Mouse (Mus musculus): ENCODE measurements around the gene Trhde.
A peak's percentile ranks its signal among the peaks of the same experiment; 100 is the strongest.

Gene Trhde

GRCm38 (mm10) chr10:114736377-114736776 is 65.7 kb downstream of the Trhde start:
- DNase-seq (ENCODE audit: inconsistent ontology term): no peak

- DNase-seq (ENCODE audit: inconsistent ontology term): no peak
These were observed 66.4 kb downstream of the Trhde start for GRCm38 (mm10) chr10:114735678-114736077.

- no peak for DNase-seq (ENCODE audit: inconsistent ontology term)
These were observed 67.0 kb downstream of the Trhde start for GRCm38 (mm10) chr10:114735111-114735510.

GRCm38 (mm10) chr10:114725591-114725990 is 76.5 kb downstream of the Trhde start:
- no peak for DNase-seq (ENCODE audit: inconsistent ontology term)

GRCm38 (mm10) chr10:114701791-114702190 is 100.3 kb downstream of the Trhde start:
- no peak for DNase-seq (ENCODE audit: inconsistent ontology term)

- no peak for DNase-seq (ENCODE audit: inconsistent ontology term)
These were observed 130.2 kb downstream of the Trhde start for GRCm38 (mm10) chr10:114671791-114672415.

GRCm38 (mm10) chr10:114593046-114593445 is 209.1 kb downstream of the Trhde start:
- no peak for DNase-seq (ENCODE audit: inconsistent ontology term)

- DNase-seq (ENCODE audit: inconsistent ontology term): no peak
These were observed 223.2 kb downstream of the Trhde start for GRCm38 (mm10) chr10:114578926-114579325.

- no peak for DNase-seq (ENCODE audit: inconsistent ontology term)
These were observed 234.2 kb downstream of the Trhde start for GRCm38 (mm10) chr10:114567891-114568290.

- DNase-seq (ENCODE audit: inconsistent ontology term): no peak
These were observed 292.9 kb downstream of the Trhde start for GRCm38 (mm10) chr10:114509186-114509585.

- DNase-seq (ENCODE audit: inconsistent ontology term): no peak
These were observed 313.3 kb downstream of the Trhde start for GRCm38 (mm10) chr10:114488806-114489205.

- no peak for DNase-seq (ENCODE audit: inconsistent ontology term)
These were observed 346.5 kb downstream of the Trhde start for GRCm38 (mm10) chr10:114455591-114455990.

- no peak for DNase-seq (ENCODE audit: inconsistent ontology term)
These were observed 354.0 kb downstream of the Trhde start for GRCm38 (mm10) chr10:114448116-114448515.

GRCm38 (mm10) chr10:114418956-114419530 is 383.1 kb downstream of the Trhde start:
- DNase-seq (ENCODE audit: inconsistent ontology term): peak; percentile 81

GRCm38 (mm10) chr10:114415717-114416116 is 386.4 kb downstream of the Trhde start:
- no peak for DNase-seq (ENCODE audit: inconsistent ontology term)

- DNase-seq (ENCODE audit: inconsistent ontology term): peak; percentile 13
These were observed 396.8 kb downstream of the Trhde start for GRCm38 (mm10) chr10:114405260-114405659.

GRCm38 (mm10) chr10:114403795-114404194 is 398.3 kb downstream of the Trhde start:
- peak; percentile 13 for DNase-seq (ENCODE audit: inconsistent ontology term)

- no peak for DNase-seq (ENCODE audit: inconsistent ontology term)
These were observed 431.3 kb downstream of the Trhde start for GRCm38 (mm10) chr10:114370804-114371203.

GRCm38 (mm10) chr10:114363442-114363841 is 438.7 kb downstream of the Trhde start:
- DNase-seq (ENCODE audit: inconsistent ontology term): no peak

- DNase-seq (ENCODE audit: inconsistent ontology term): no peak
These were observed 439.5 kb downstream of the Trhde start for GRCm38 (mm10) chr10:114362631-114363030.
